Comparison of ENCODE assay signal across 8 mouse cellular contexts in the genomic region with DNA sequence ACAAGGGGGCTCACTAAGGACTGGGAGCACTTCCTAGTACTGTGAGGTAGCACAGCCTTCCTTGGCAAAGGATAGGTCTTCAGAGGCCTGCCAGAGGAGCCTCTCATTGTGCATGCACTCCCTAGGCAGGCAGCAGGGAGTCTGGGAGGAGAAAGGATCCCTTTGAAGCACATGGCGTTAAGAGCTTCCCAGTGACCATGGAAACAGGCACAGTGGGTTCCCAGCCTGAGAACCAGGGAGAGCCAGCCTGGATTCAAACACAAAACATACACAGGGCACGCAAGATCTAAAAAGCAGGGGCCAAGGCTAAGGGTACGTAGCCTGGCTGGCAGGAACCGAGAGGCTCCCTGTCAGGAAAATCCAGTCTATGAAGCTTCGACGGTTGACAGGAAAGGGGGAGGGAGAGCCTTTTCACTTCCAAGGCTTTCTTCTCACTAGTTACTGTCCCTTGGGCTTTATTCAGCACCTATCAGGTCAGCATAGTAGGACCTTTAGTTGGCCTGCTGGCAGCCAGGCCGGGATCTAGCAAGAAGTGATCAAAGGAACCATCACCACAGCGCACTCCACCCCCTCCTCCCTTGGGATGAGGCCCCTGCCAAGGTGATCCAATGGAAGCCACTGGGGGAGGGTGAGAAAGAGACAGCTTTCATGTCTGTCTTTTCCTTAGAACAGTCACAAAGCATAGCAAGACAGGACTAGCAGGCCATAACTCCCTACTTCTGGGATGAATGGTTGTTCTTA. TPM values are rescaled to one million over a fixed set of nuclear protein-coding genes. Genes with fewer than 3 reads are reported as not detected.
DNase-seq lines count a peak whose midpoint lies in the region; ATAC-seq and TF ChIP-seq lines count a peak whose summit lies in the region.

No protein-coding gene starts in this region.

- intact Hi-C loops in heart, postnatal 36 days (cut with DNase I): no loop called here

- no peaks in the 10 kb centered on the region; the same call in 1 of the 2 replicates for H3K36me3 ChIP-seq in lung, embryonic 14.5 days (ENCODE audit: insufficient read depth)
- H3K36me3 ChIP-seq in embryonic facial prominence, embryonic 14.5 days (ENCODE audit: control insufficient read depth, insufficient read depth, low read length): no peaks in the 10 kb centered on the region
- no peaks in the 10 kb centered on the region for H3K36me3 ChIP-seq in midbrain, embryonic 13.5 days
- no peaks in the 10 kb centered on the region for H3K36me3 ChIP-seq in thymus, adult 2 months (ENCODE audit: control insufficient read depth, insufficient read depth, low read length)
- no peaks in the 10 kb centered on the region for H3K36me3 ChIP-seq in heart, embryonic 12.5 days

- no peak overlapping the region for H3K4me2 ChIP-seq in lung, embryonic 14.5 days
- no peak overlapping the region for H3K4me2 ChIP-seq in embryonic facial prominence, embryonic 14.5 days (ENCODE audit: low read depth, low read length)
- no peak overlapping the region for H3K4me2 ChIP-seq in midbrain, embryonic 13.5 days (replicated peaks)
- H3K4me2 ChIP-seq in heart, embryonic 12.5 days: no peak overlapping the region

- ATAC-seq in lung, embryonic 14.5 days (ENCODE audit: insufficient read depth): peak; percentile 44; the same call in 1 of the 2 replicates
- ATAC-seq in embryonic facial prominence, embryonic 14.5 days (ENCODE audit: low read depth): peak; percentile 56; the same call in 1 of the 2 replicates
- ATAC-seq in midbrain, embryonic 13.5 days: peak; percentile 89
- ATAC-seq in heart, embryonic 12.5 days (ENCODE audit: insufficient number of reproducible peaks, low FRiP score): no peak

- no peaks in the 10 kb centered on the region for H3K27me3 ChIP-seq in lung, embryonic 14.5 days (ENCODE audit: insufficient read depth, low read length)
- H3K27me3 ChIP-seq in embryonic facial prominence, embryonic 14.5 days (replicated peaks; ENCODE audit: control insufficient read depth, insufficient read depth, low read length): no peaks in the 10 kb centered on the region
- no peaks in the 10 kb centered on the region for H3K27me3 ChIP-seq in midbrain, embryonic 13.5 days
- H3K27me3 ChIP-seq in thymus, adult 2 months (ENCODE audit: control insufficient read depth, insufficient read depth, low read length): no peaks in the 10 kb centered on the region
- H3K27me3 ChIP-seq in heart, embryonic 12.5 days (replicated peaks): no peaks in the 10 kb centered on the region

- no peak overlapping the region for H3K4me3 ChIP-seq in lung, embryonic 14.5 days (ENCODE audit: low read depth, low read length)
- no peak overlapping the region for H3K4me3 ChIP-seq in lung, adult 2 months (replicated peaks; ENCODE audit: extremely low read depth, low read depth, low read length)
- no peak overlapping the region for H3K4me3 ChIP-seq in embryonic facial prominence, embryonic 14.5 days (ENCODE audit: low read depth, low read length)
- no peak overlapping the region for H3K4me3 ChIP-seq in midbrain, embryonic 13.5 days (replicated peaks)
- H3K4me3 ChIP-seq in thymus, adult 2 months (ENCODE audit: control insufficient read depth, insufficient read depth, low read length): no peak overlapping the region
- H3K4me3 ChIP-seq in heart, embryonic 12.5 days: no peak overlapping the region

- DNase-seq in lung, embryonic 14.5 days: peak; percentile 52
- DNase-seq in lung, adult 2 months: no peak
- DNase-seq in embryonic facial prominence, embryonic 14.5 days (ENCODE audit: low spot score): peak; percentile 59
- DNase-seq in layer of hippocampus, adult 8-10 months (ENCODE audit: low spot score in 2 of 2): peak; percentile 69 to 71
- DNase-seq in thymus, adult 2 months: no peak
- DNase-seq in heart, postnatal 36 days: no peak

- peak overlapping the region; percentile 26 for H3K27ac ChIP-seq in lung, embryonic 14.5 days (ENCODE audit: low read depth)
- peak overlapping the region; percentile 9; the same call in 1 of the 2 replicates for H3K27ac ChIP-seq in embryonic facial prominence, embryonic 14.5 days (replicated peaks; ENCODE audit: low read depth, low read length)
- peak overlapping the region; percentile 86 for H3K27ac ChIP-seq in midbrain, embryonic 13.5 days
- no peak overlapping the region for H3K27ac ChIP-seq in thymus, adult 2 months (ENCODE audit: control insufficient read depth, insufficient read depth, low read length)
- H3K27ac ChIP-seq in heart, embryonic 12.5 days (ENCODE audit: poor library complexity, severe bottlenecking): no peak overlapping the region

- H3K9me3 ChIP-seq in lung, embryonic 14.5 days (ENCODE audit: low read depth, low read length): no peaks in the 10 kb centered on the region
- no peaks in the 10 kb centered on the region for H3K9me3 ChIP-seq in embryonic facial prominence, embryonic 14.5 days (ENCODE audit: control insufficient read depth, low read length)
- H3K9me3 ChIP-seq in midbrain, embryonic 13.5 days: no peaks in the 10 kb centered on the region
- H3K9me3 ChIP-seq in heart, embryonic 12.5 days (replicated peaks): no peaks in the 10 kb centered on the region

- no peak for TF ChIP-seq CTCF in lung, embryonic 14.5 days (IDR thresholded peaks at IDR 0.05; ENCODE audit: low read depth)
- TF ChIP-seq CTCF in lung, adult 2 months (IDR thresholded peaks at IDR 0.05; ENCODE audit: insufficient read depth, low read length): no peak
- no peak for TF ChIP-seq CTCF in thymus, adult 2 months (IDR thresholded peaks at IDR 0.05; ENCODE audit: borderline replicate concordance, control insufficient read depth, extremely low read depth, insufficient read depth, low read length, poor library complexity)

- no peak overlapping the region for H3K9ac ChIP-seq in lung, embryonic 14.5 days
- H3K9ac ChIP-seq in embryonic facial prominence, embryonic 14.5 days (ENCODE audit: low read depth, low read length): no peak overlapping the region
- 0 out of 2 replicates have a peak overlapping the region, but pooled peaks have one; percentile 12 for H3K9ac ChIP-seq in midbrain, embryonic 13.5 days (replicated peaks)
- no peak overlapping the region for H3K9ac ChIP-seq in heart, embryonic 12.5 days

- H3K4me1 ChIP-seq in lung, embryonic 14.5 days (ENCODE audit: insufficient read depth): peaks cover 16% of the 10 kb centered on the region
- H3K4me1 ChIP-seq in lung, adult 2 months (ENCODE audit: control insufficient read depth, insufficient read depth, low read length): peaks cover 6% of the 10 kb centered on the region; the same call in 1 of the 2 replicates
- H3K4me1 ChIP-seq in embryonic facial prominence, embryonic 14.5 days (ENCODE audit: control insufficient read depth, insufficient read depth, low read length): peaks cover 35% of the 10 kb centered on the region
- peaks cover 47% of the 10 kb centered on the region for H3K4me1 ChIP-seq in midbrain, embryonic 13.5 days (replicated peaks)
- peaks cover 3% of the 10 kb centered on the region for H3K4me1 ChIP-seq in thymus, adult 2 months (replicated peaks; ENCODE audit: control insufficient read depth, insufficient read depth, low read length)
- H3K4me1 ChIP-seq in heart, embryonic 12.5 days (replicated peaks): peaks cover 31% of the 10 kb centered on the region

- 7% methylated on average over 8 of the region's 8 CpGs for WGBS in lung, embryonic 14.5 days
- 46% methylated on average over 8 of the region's 8 CpGs for WGBS in lung, adult 2 months
- WGBS in embryonic facial prominence, embryonic 14.5 days: 13% methylated on average over 8 of the region's 8 CpGs
- 5% methylated on average over 8 of the region's 8 CpGs for WGBS in midbrain, embryonic 13.5 days
- 90% methylated on average over 8 of the region's 8 CpGs for WGBS in thymus, adult 2 months
- WGBS in heart, embryonic 12.5 days: 24% methylated on average over 8 of the region's 8 CpGs

- no peak for TF ChIP-seq POLR2A in lung, adult 2 months (IDR thresholded peaks at IDR 0.05; ENCODE audit: borderline replicate concordance, extremely low read depth, low read depth, low read length)
- TF ChIP-seq POLR2A in thymus, adult 2 months (IDR thresholded peaks at IDR 0.05; ENCODE audit: control insufficient read depth, extremely low read depth, insufficient read depth, low read length, poor library complexity): no peak

RNA-seq across cellular contexts. Expression of gene Kremen1, which starts 56.8 kb away (rescaled TPM):
- polyA plus RNA-seq in lung, embryonic 14.5 days (2014; fragmentation: Nextera tagmentation; extraction: Ambion mirVana): 12.5 and 14.5 TPM in 2 replicates
- polyA plus RNA-seq in lung, adult 2 months (2012; rRNA removed): 28.6 and 33.2 TPM in 2 replicates
- 24.1 and 26.7 TPM in 2 replicates for polyA plus RNA-seq in embryonic facial prominence, embryonic 14.5 days (2014; fragmentation: Nextera tagmentation; extraction: Ambion mirVana)
- 10 to 100 TPM; 13.5 to 15.6 (median 14.9) TPM for total RNA-seq in layer of hippocampus, adult 8-10 months (2022)
- polyA plus RNA-seq in midbrain, embryonic 13.5 days (2015; fragmentation: Nextera tagmentation; extraction: Ambion mirVana): 5.2 and 7.5 TPM in 2 replicates
- polyA plus RNA-seq in thymus, adult 2 months (2012; rRNA removed): 170 and 197 TPM in 2 replicates
- 10 to 100 TPM; 80.7 to 81.9 TPM for total RNA-seq in heart, postnatal 36 days (2021)
- polyA plus RNA-seq in heart, embryonic 12.5 days (2016; fragmentation: Nextera tagmentation; extraction: Ambion mirVana): 40.1 and 42.0 TPM in 2 replicates

Comparison
In these comparisons a context has a peak if more than half of its experiments do, and no peak if none do; other contexts are left out.
1. DNase-seq: peak in lung, embryonic 14.5 days (single experiment), embryonic facial prominence, embryonic 14.5 days (single experiment) and layer of hippocampus, adult 8-10 months (2 of 2); none in lung, adult 2 months (single experiment), thymus, adult 2 months (single experiment) and heart, postnatal 36 days (0 of 2).
2. H3K27ac ChIP-seq: peak in lung, embryonic 14.5 days (single experiment), embryonic facial prominence, embryonic 14.5 days (single experiment) and midbrain, embryonic 13.5 days (single experiment); none in thymus, adult 2 months (single experiment) and heart, embryonic 12.5 days (single experiment).